Mouse (Mus musculus): ENCODE measurements around the gene Ank3. TPM values are rescaled to one million over a fixed set of nuclear protein-coding genes. Genes with fewer than 3 reads are reported as not detected.

The Ank3 gene
- polyA plus RNA-seq, 1 experiment from 2014 or later, result 150 TPM

DNA sequence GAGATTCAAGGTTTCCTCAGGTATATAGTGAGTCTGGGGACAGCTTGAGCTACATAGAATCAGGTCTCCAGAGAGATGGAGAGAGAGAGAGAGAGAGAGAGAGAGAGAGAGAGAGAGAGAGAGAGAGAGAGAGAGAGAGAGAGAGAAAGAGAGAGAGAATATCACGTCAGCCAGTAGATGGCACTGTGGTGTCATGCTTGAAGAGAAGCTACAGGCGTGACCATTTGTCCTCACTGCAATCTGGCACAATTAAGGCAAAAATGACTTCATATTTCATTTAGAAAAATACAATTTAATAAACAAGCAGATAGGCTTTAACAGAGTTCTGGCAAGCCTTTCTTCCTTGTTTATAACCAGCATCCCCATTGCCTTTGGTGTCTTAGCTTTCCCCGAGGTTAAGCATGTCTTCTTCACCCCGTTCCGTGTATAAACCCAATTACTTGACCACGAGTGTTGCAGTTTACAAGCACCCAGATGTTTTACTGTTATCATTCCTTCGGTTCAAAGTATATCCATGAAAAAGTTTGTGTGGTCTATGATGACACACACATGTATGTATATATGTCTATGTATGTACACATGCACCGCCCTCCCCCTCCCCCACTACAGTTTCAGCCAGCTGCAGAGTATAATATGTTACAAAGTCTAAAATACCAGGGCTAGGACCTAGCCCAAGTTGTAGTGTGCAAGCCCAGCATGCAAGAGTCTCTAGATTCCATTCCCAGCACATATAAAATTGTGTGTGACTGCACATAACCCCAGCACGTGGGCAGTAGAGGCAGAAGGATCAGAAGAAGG lies 53.8 kb downstream of the Ank3 start:
- no peaks in the 10 kb centered on the region for H3K9me3 ChIP-seq (ENCODE audit: control insufficient read depth, low read length)
- no peaks in the 10 kb centered on the region for H3K4me1 ChIP-seq (ENCODE audit: control insufficient read depth, insufficient read depth, low read length)

GRCm38 (mm10) chr10:69453531-69453930 lies 55.0 kb downstream of the Ank3 start:
- WGBS, result 89% methylated on average over 6 of the region's 6 CpGs
- Histone ChIP-seq H3K9me3 (ENCODE audit: control insufficient read depth, low read length) (no peaks in the 10 kb centered on the region), H3K27me3 (ENCODE audit: control insufficient read depth, insufficient read depth, low read length) (no peaks in the 10 kb centered on the region), H3K27ac (replicated peaks; ENCODE audit: low read depth, low read length) (no peak overlapping the region), H3K4me3 (replicated peaks; ENCODE audit: low read depth, low read length) (no peak overlapping the region), H3K4me1 (ENCODE audit: control insufficient read depth, insufficient read depth, low read length) (no peaks in the 10 kb centered on the region), H3K36me3 (ENCODE audit: control insufficient read depth, insufficient read depth, low read length) (no peaks in the 10 kb centered on the region), H3K4me2 (ENCODE audit: low read length) (no peak overlapping the region), H3K9ac (replicated peaks; ENCODE audit: low read length) (no peak overlapping the region)
- ATAC-seq (ENCODE audit: low FRiP score, low TSS enrichment) (no peak), DNase-seq (no peak)

More for the DNA sequence above, 53.8 kb downstream of the Ank3 start:
- DNase-seq (peak; percentile 90), ATAC-seq (ENCODE audit: low FRiP score, low TSS enrichment) (no peak; the same call in 1 of the 2 replicates)
- WGBS, result 60% methylated on average over 9 of the region's 9 CpGs
- H3K27ac ChIP-seq (replicated peaks; ENCODE audit: low read depth, low read length), result no peak overlapping the region
- H3K4me2 ChIP-seq (ENCODE audit: low read length), result no peak overlapping the region
- H3K9ac ChIP-seq (replicated peaks; ENCODE audit: low read length), result no peak overlapping the region
- no peaks in the 10 kb centered on the region for H3K36me3 ChIP-seq (ENCODE audit: control insufficient read depth, insufficient read depth, low read length)
- no peak overlapping the region for H3K4me3 ChIP-seq (replicated peaks; ENCODE audit: low read depth, low read length)
- H3K27me3 ChIP-seq (ENCODE audit: control insufficient read depth, insufficient read depth, low read length), result no peaks in the 10 kb centered on the region

- 63% methylated on average over 7 of the region's 7 CpGs for WGBS
- DNase-seq, result peak; percentile 62
Measured at GRCm38 (mm10) chr10:69454480-69454879, 55.9 kb downstream of the Ank3 start.

DNA sequence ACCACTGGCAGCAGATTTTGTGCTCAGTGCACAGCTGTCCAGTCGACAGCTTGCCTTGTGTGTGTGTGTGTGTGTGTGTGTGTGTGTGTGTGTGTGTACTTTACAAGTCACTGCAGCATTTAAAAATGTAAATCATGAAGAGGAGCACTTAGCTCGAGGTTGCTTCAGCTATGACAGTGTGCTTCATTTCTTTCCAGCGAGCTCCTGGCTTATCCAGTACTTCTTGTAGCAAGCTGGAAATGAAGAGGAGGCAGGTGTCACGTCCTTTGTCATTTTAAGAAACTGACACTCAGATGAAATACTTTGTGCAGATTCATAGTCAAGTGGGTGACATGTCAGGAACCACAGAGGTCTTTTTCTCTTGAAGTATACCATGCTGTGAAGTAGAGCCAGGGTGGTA lies 66.3 kb downstream of the Ank3 start:
- ATAC-seq (ENCODE audit: low FRiP score, low TSS enrichment) (no peak), DNase-seq (peak; percentile 51)
- no peak overlapping the region for H3K4me2 ChIP-seq (ENCODE audit: low read length)
- H3K27me3 ChIP-seq (ENCODE audit: control insufficient read depth, insufficient read depth, low read length), result no peaks in the 10 kb centered on the region
- no peaks in the 10 kb centered on the region for H3K9me3 ChIP-seq (ENCODE audit: control insufficient read depth, low read length)
- peaks cover 46% of the 10 kb centered on the region for H3K4me1 ChIP-seq (ENCODE audit: control insufficient read depth, insufficient read depth, low read length)
- H3K4me3 ChIP-seq (replicated peaks; ENCODE audit: low read depth, low read length), result no peak overlapping the region
- peak overlapping the region; percentile 90 for H3K27ac ChIP-seq (replicated peaks; ENCODE audit: low read depth, low read length)
- no peak overlapping the region for H3K9ac ChIP-seq (replicated peaks; ENCODE audit: low read length)
- H3K36me3 ChIP-seq (ENCODE audit: control insufficient read depth, insufficient read depth, low read length), result no peaks in the 10 kb centered on the region
- 37% methylated on average over 4 of the region's 4 CpGs for WGBS

More at GRCm38 (mm10) chr10:69454480-69454879, 55.9 kb downstream of the Ank3 start:
- H3K27ac ChIP-seq (replicated peaks; ENCODE audit: low read depth, low read length), result no peak overlapping the region
- H3K9ac ChIP-seq (replicated peaks; ENCODE audit: low read length), result no peak overlapping the region
- H3K36me3 ChIP-seq (ENCODE audit: control insufficient read depth, insufficient read depth, low read length), result no peaks in the 10 kb centered on the region
- no peaks in the 10 kb centered on the region for H3K9me3 ChIP-seq (ENCODE audit: control insufficient read depth, low read length)
- H3K27me3 ChIP-seq (ENCODE audit: control insufficient read depth, insufficient read depth, low read length), result no peaks in the 10 kb centered on the region
- H3K4me1 ChIP-seq (ENCODE audit: control insufficient read depth, insufficient read depth, low read length), result no peaks in the 10 kb centered on the region
- no peak for ATAC-seq (ENCODE audit: low FRiP score, low TSS enrichment)
- no peak overlapping the region for H3K4me3 ChIP-seq (replicated peaks; ENCODE audit: low read depth, low read length)
- no peak overlapping the region for H3K4me2 ChIP-seq (ENCODE audit: low read length)

DNA sequence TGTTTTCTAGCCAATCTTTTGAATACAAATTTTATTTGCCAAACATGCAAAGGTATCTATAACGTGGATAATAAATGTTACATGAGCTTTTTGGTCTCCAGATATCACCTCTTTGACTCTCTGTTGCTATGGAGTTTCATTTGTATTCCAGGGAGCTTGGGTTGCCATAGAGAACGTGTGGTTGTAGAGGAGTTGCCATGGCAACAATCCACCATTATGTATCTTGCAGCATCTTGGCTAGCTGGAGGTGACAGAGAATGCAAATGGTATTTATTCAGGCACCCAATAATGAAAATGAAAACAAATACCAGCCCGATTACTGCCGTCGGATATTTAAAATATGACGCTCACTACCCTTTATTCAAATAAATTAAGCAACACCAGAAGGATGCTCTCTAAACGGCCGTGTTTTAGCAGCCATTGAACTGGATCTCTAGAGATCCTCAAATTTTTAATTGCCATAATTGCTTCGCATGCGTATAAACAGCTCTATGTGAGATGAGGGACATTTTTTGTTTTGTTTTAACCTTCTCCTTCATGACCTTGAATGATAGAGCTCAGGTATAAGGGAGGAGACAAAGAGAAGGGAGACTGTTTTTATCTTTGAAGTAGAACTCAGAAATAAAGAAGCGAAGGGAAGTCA lies 67.1 kb downstream of the Ank3 start:
- Histone ChIP-seq H3K27ac (replicated peaks; ENCODE audit: low read depth, low read length) (peak overlapping the region; percentile 94), H3K9me3 (ENCODE audit: control insufficient read depth, low read length) (no peaks in the 10 kb centered on the region), H3K9ac (replicated peaks; ENCODE audit: low read length) (no peak overlapping the region; the same call in 1 of the 2 replicates), H3K4me3 (replicated peaks; ENCODE audit: low read depth, low read length) (no peak overlapping the region), H3K27me3 (ENCODE audit: control insufficient read depth, insufficient read depth, low read length) (no peaks in the 10 kb centered on the region), H3K4me1 (ENCODE audit: control insufficient read depth, insufficient read depth, low read length) (peaks cover 46% of the 10 kb centered on the region), H3K36me3 (ENCODE audit: control insufficient read depth, insufficient read depth, low read length) (no peaks in the 10 kb centered on the region), H3K4me2 (ENCODE audit: low read length) (peak overlapping the region; percentile 53)
- WGBS, result 20% methylated on average over 11 of the region's 11 CpGs
- peak; percentile 82 for ATAC-seq (ENCODE audit: low FRiP score, low TSS enrichment)
- DNase-seq, result peak; percentile 97

- H3K9me3 ChIP-seq (ENCODE audit: control insufficient read depth, low read length), result no peaks in the 10 kb centered on the region
- DNase-seq, result peak; percentile 70
- H3K9ac ChIP-seq (replicated peaks; ENCODE audit: low read length), result peak overlapping the region; percentile 12; the same call in 1 of the 2 replicates
- H3K27me3 ChIP-seq (ENCODE audit: control insufficient read depth, insufficient read depth, low read length), result no peaks in the 10 kb centered on the region
- H3K27ac ChIP-seq (replicated peaks; ENCODE audit: low read depth, low read length), result peak overlapping the region; percentile 94
- H3K4me3 ChIP-seq (replicated peaks; ENCODE audit: low read depth, low read length), result no peak overlapping the region
- H3K36me3 ChIP-seq (ENCODE audit: control insufficient read depth, insufficient read depth, low read length), result no peaks in the 10 kb centered on the region
- ATAC-seq (ENCODE audit: low FRiP score, low TSS enrichment), result peak; percentile 38; the same call in 1 of the 2 replicates
- H3K4me2 ChIP-seq (ENCODE audit: low read length), result peak overlapping the region; percentile 53
- peaks cover 46% of the 10 kb centered on the region for H3K4me1 ChIP-seq (ENCODE audit: control insufficient read depth, insufficient read depth, low read length)
- WGBS, result 23% methylated on average over 2 of the region's 2 CpGs
Measured at GRCm38 (mm10) chr10:69466201-69466585, 67.6 kb downstream of the Ank3 start.

DNA sequence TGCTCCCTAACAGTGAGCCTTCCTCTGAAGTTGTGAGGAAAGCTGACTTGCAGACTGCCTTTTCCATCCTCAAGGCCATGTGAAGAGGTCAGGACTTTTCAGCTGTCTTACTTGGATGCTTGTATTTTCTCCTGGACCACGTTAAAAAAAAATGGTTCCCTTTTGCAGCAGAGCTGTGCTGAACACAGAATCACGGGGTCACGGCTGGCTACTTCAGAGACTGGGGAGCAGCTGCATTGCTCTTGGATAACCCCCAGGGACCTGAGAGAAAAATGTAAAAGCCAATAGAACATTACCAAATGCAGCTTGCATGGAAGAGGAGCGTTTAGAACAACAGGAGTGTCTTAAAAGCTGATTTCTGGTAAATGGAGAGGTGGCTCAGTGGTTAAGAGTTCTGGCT lies 68.0 kb downstream of the Ank3 start:
- ATAC-seq (ENCODE audit: low FRiP score, low TSS enrichment) (no peak), DNase-seq (peak; percentile 67)
- Histone ChIP-seq H3K9ac (replicated peaks; ENCODE audit: low read length) (peak overlapping the region; percentile 12; the same call in 1 of the 2 replicates), H3K9me3 (ENCODE audit: control insufficient read depth, low read length) (no peaks in the 10 kb centered on the region), H3K4me3 (replicated peaks; ENCODE audit: low read depth, low read length) (no peak overlapping the region), H3K27ac (replicated peaks; ENCODE audit: low read depth, low read length) (peak overlapping the region; percentile 94), H3K4me1 (ENCODE audit: control insufficient read depth, insufficient read depth, low read length) (peaks cover 46% of the 10 kb centered on the region), H3K4me2 (ENCODE audit: low read length) (peak overlapping the region; percentile 53; the same call in 1 of the 2 replicates), H3K36me3 (ENCODE audit: control insufficient read depth, insufficient read depth, low read length) (no peaks in the 10 kb centered on the region), H3K27me3 (ENCODE audit: control insufficient read depth, insufficient read depth, low read length) (no peaks in the 10 kb centered on the region)
- 12% methylated on average over 4 of the region's 4 CpGs for WGBS

GRCm38 (mm10) chr10:69467182-69467581 lies 68.6 kb downstream of the Ank3 start:
- H3K9me3 ChIP-seq (ENCODE audit: control insufficient read depth, low read length), result no peaks in the 10 kb centered on the region
- no peak for ATAC-seq (ENCODE audit: low FRiP score, low TSS enrichment)
- peaks cover 46% of the 10 kb centered on the region for H3K4me1 ChIP-seq (ENCODE audit: control insufficient read depth, insufficient read depth, low read length)
- no peaks in the 10 kb centered on the region for H3K27me3 ChIP-seq (ENCODE audit: control insufficient read depth, insufficient read depth, low read length)
- DNase-seq, result peak; percentile 33
- no peak overlapping the region for H3K4me2 ChIP-seq (ENCODE audit: low read length)
- H3K36me3 ChIP-seq (ENCODE audit: control insufficient read depth, insufficient read depth, low read length), result no peaks in the 10 kb centered on the region
- WGBS, result 46% methylated on average over 2 of the region's 2 CpGs
- H3K9ac ChIP-seq (replicated peaks; ENCODE audit: low read length), result no peak overlapping the region
- H3K27ac ChIP-seq (replicated peaks; ENCODE audit: low read depth, low read length), result peak overlapping the region; percentile 94
- H3K4me3 ChIP-seq (replicated peaks; ENCODE audit: low read depth, low read length), result no peak overlapping the region

Data from midbrain, embryonic 14.5 days (tissue).